Mouse (Mus musculus): ENCODE measurements at regions not wholly inside any gene's neighbourhood (a gene's known extent, or its start where the extent isn't known, plus 50 kb on each side); places are given as distances from the start of the nearest gene placed in this dataset.

- Histone ChIP-seq H3K4me3 (no peak overlapping the region), H3K36me3 (no peaks in the 10 kb centered on the region), H3K9ac (no peak overlapping the region), H3K27me3 (no peaks in the 10 kb centered on the region), H3K9me3 (no peaks in the 10 kb centered on the region), H3K4me1 (peaks cover 35% of the 10 kb centered on the region), H3K27ac (no peak overlapping the region), H3K4me2 (no peak overlapping the region)
- no peak for ATAC-seq (ENCODE audit: insufficient number of reproducible peaks, insufficient read depth, low FRiP score, low TSS enrichment, low read depth)
- 41% methylated on average over 6 of the region's 12 CpGs for WGBS
Measured at GRCm38 (mm10) chr13:112185116-112185515, 103.1 kb upstream of the Ankrd55 start.

- 38% methylated on average over 3 of the region's 3 CpGs for WGBS
- no peak overlapping the region for H3K4me2 ChIP-seq
- no peak for ATAC-seq (ENCODE audit: insufficient number of reproducible peaks, insufficient read depth, low FRiP score, low TSS enrichment, low read depth)
- peak overlapping the region; percentile 16; the same call in 1 of the 2 replicates for H3K27ac ChIP-seq
- H3K9me3 ChIP-seq: no peaks in the 10 kb centered on the region
- no peaks in the 10 kb centered on the region for H3K27me3 ChIP-seq
- H3K4me3 ChIP-seq: no peak overlapping the region
- H3K36me3 ChIP-seq: no peaks in the 10 kb centered on the region
- H3K4me1 ChIP-seq: peaks cover 35% of the 10 kb centered on the region
- no peak overlapping the region for H3K9ac ChIP-seq
Measured at GRCm38 (mm10) chr13:112187226-112187625, 101.0 kb upstream of the Ankrd55 start.

- WGBS: 56% methylated on average over 7 of the region's 7 CpGs
- no peak overlapping the region for H3K4me3 ChIP-seq
- no peaks in the 10 kb centered on the region for H3K9me3 ChIP-seq
- H3K9ac ChIP-seq: no peak overlapping the region
- peaks cover 35% of the 10 kb centered on the region for H3K4me1 ChIP-seq
- no peak overlapping the region for H3K27ac ChIP-seq
- ATAC-seq (ENCODE audit: insufficient number of reproducible peaks, insufficient read depth, low FRiP score, low TSS enrichment, low read depth): no peak
- no peak overlapping the region for H3K4me2 ChIP-seq
- H3K27me3 ChIP-seq: no peaks in the 10 kb centered on the region
- no peaks in the 10 kb centered on the region for H3K36me3 ChIP-seq
Measured at GRCm38 (mm10) chr13:112188313-112188712, 99.9 kb upstream of the Ankrd55 start.

GRCm38 (mm10) chr13:112188741-112189476 lies 99.3 kb upstream of the Ankrd55 start:
- H3K4me1 ChIP-seq: peaks cover 35% of the 10 kb centered on the region
- ATAC-seq (ENCODE audit: insufficient number of reproducible peaks, insufficient read depth, low FRiP score, low TSS enrichment, low read depth): no peak
- 87% methylated on average over 18 of the region's 18 CpGs for WGBS
- no peaks in the 10 kb centered on the region for H3K27me3 ChIP-seq
- H3K27ac ChIP-seq: no peak overlapping the region
- H3K4me3 ChIP-seq: no peak overlapping the region
- no peaks in the 10 kb centered on the region for H3K9me3 ChIP-seq
- H3K4me2 ChIP-seq: no peak overlapping the region
- H3K9ac ChIP-seq: no peak overlapping the region
- no peaks in the 10 kb centered on the region for H3K36me3 ChIP-seq

- no peaks in the 10 kb centered on the region for H3K9me3 ChIP-seq
- peaks cover 35% of the 10 kb centered on the region for H3K4me1 ChIP-seq
- H3K4me2 ChIP-seq: no peak overlapping the region
- no peaks in the 10 kb centered on the region for H3K36me3 ChIP-seq
- H3K4me3 ChIP-seq: no peak overlapping the region
- no peak overlapping the region for H3K9ac ChIP-seq
- H3K27me3 ChIP-seq: no peaks in the 10 kb centered on the region
- no peak for ATAC-seq (ENCODE audit: insufficient number of reproducible peaks, insufficient read depth, low FRiP score, low TSS enrichment, low read depth)
- no peak overlapping the region for H3K27ac ChIP-seq
- 30% methylated on average over 5 of the region's 5 CpGs for WGBS
Measured at GRCm38 (mm10) chr13:112189605-112190004, 98.6 kb upstream of the Ankrd55 start.

- Histone ChIP-seq H3K4me1 (peaks cover 38% of the 10 kb centered on the region), H3K27me3 (0 out of 2 replicates have a peak, but pooled peaks cover 3% of the 10 kb centered on the region)
- WGBS: 30% methylated on average over 9 of the region's 9 CpGs
Measured at GRCm38 (mm10) chr13:112192192-112192905, 95.9 kb upstream of the Ankrd55 start.

GRCm38 (mm10) chr13:112193676-112194075 lies 94.6 kb upstream of the Ankrd55 start:
- no peak for ATAC-seq (ENCODE audit: insufficient number of reproducible peaks, insufficient read depth, low FRiP score, low TSS enrichment, low read depth)
- Histone ChIP-seq H3K27me3 (0 out of 2 replicates have a peak, but pooled peaks cover 3% of the 10 kb centered on the region), H3K4me1 (peaks cover 38% of the 10 kb centered on the region), H3K9me3 (no peaks in the 10 kb centered on the region), H3K9ac (no peak overlapping the region), H3K36me3 (no peaks in the 10 kb centered on the region), H3K4me2 (no peak overlapping the region), H3K4me3 (no peak overlapping the region), H3K27ac (no peak overlapping the region)
- WGBS: 69% methylated on average over 5 of the region's 5 CpGs

More at GRCm38 (mm10) chr13:112192192-112192905, 95.9 kb upstream of the Ankrd55 start:
- Histone ChIP-seq H3K4me2 (no peak overlapping the region), H3K9me3 (no peaks in the 10 kb centered on the region), H3K27ac (no peak overlapping the region), H3K9ac (no peak overlapping the region), H3K4me3 (no peak overlapping the region), H3K36me3 (no peaks in the 10 kb centered on the region)
- ATAC-seq (ENCODE audit: insufficient number of reproducible peaks, insufficient read depth, low FRiP score, low TSS enrichment, low read depth): no peak

- Histone ChIP-seq H3K4me2 (no peak overlapping the region), H3K27me3 (0 out of 2 replicates have a peak, but pooled peaks cover 3% of the 10 kb centered on the region), H3K36me3 (no peaks in the 10 kb centered on the region), H3K27ac (no peak overlapping the region), H3K9me3 (no peaks in the 10 kb centered on the region), H3K9ac (no peak overlapping the region), H3K4me3 (no peak overlapping the region), H3K4me1 (peaks cover 26% of the 10 kb centered on the region)
- ATAC-seq (ENCODE audit: insufficient number of reproducible peaks, insufficient read depth, low FRiP score, low TSS enrichment, low read depth): no peak
- 75% methylated on average over 5 of the region's 5 CpGs for WGBS
Measured at GRCm38 (mm10) chr13:112194991-112195390, 93.3 kb upstream of the Ankrd55 start.

GRCm38 (mm10) chr13:112196789-112197188 lies 91.5 kb upstream of the Ankrd55 start:
- H3K9ac ChIP-seq: no peak overlapping the region
- peak overlapping the region; percentile 25 for H3K4me3 ChIP-seq
- no peak for ATAC-seq (ENCODE audit: insufficient number of reproducible peaks, insufficient read depth, low FRiP score, low TSS enrichment, low read depth)
- no peaks in the 10 kb centered on the region for H3K9me3 ChIP-seq
- peak overlapping the region; percentile 55 for H3K4me2 ChIP-seq
- WGBS: 4% methylated on average over 13 of the region's 13 CpGs
- peaks cover 25% of the 10 kb centered on the region for H3K4me1 ChIP-seq
- H3K36me3 ChIP-seq: no peaks in the 10 kb centered on the region
- H3K27ac ChIP-seq: no peak overlapping the region
- 0 out of 2 replicates have a peak, but pooled peaks cover 3% of the 10 kb centered on the region for H3K27me3 ChIP-seq

GRCm38 (mm10) chr13:112203721-112204120 lies 84.5 kb upstream of the Ankrd55 start:
- H3K9ac ChIP-seq: no peak overlapping the region
- no peak overlapping the region for H3K4me2 ChIP-seq
- WGBS: 83% methylated on average over 8 of the region's 8 CpGs
- H3K27ac ChIP-seq: no peak overlapping the region
- no peaks in the 10 kb centered on the region for H3K9me3 ChIP-seq
- ATAC-seq (ENCODE audit: insufficient number of reproducible peaks, insufficient read depth, low FRiP score, low TSS enrichment, low read depth): no peak
- H3K27me3 ChIP-seq: no peaks in the 10 kb centered on the region
- no peak overlapping the region for H3K4me3 ChIP-seq
- H3K36me3 ChIP-seq: no peaks in the 10 kb centered on the region
- peaks cover 10% of the 10 kb centered on the region for H3K4me1 ChIP-seq

- no peaks in the 10 kb centered on the region for H3K9me3 ChIP-seq
- no peak overlapping the region for H3K27ac ChIP-seq
- no peak overlapping the region for H3K9ac ChIP-seq
- H3K4me3 ChIP-seq: no peak overlapping the region
- H3K4me1 ChIP-seq: peaks cover 10% of the 10 kb centered on the region
- ATAC-seq (ENCODE audit: insufficient number of reproducible peaks, insufficient read depth, low FRiP score, low TSS enrichment, low read depth): no peak
- no peaks in the 10 kb centered on the region for H3K27me3 ChIP-seq
- no peak overlapping the region for H3K4me2 ChIP-seq
- 83% methylated on average over 3 of the region's 3 CpGs for WGBS
- no peaks in the 10 kb centered on the region for H3K36me3 ChIP-seq
Measured at GRCm38 (mm10) chr13:112204204-112204603, 84.0 kb upstream of the Ankrd55 start.

- no peaks in the 10 kb centered on the region for H3K36me3 ChIP-seq
- no peak overlapping the region for H3K9ac ChIP-seq
- no peak for ATAC-seq (ENCODE audit: insufficient number of reproducible peaks, insufficient read depth, low FRiP score, low TSS enrichment, low read depth)
- H3K27ac ChIP-seq: no peak overlapping the region
- no peaks in the 10 kb centered on the region for H3K9me3 ChIP-seq
- WGBS: 68% methylated on average over 5 of the region's 5 CpGs
- peaks cover 10% of the 10 kb centered on the region for H3K4me1 ChIP-seq
- H3K27me3 ChIP-seq: no peaks in the 10 kb centered on the region
- H3K4me3 ChIP-seq: no peak overlapping the region
- no peak overlapping the region for H3K4me2 ChIP-seq
Measured at GRCm38 (mm10) chr13:112204813-112205212, 83.4 kb upstream of the Ankrd55 start.
